Mouse (Mus musculus) lung, postnatal 0 days (tissue): Measurements from ENCODE around the gene Gm20388. TPM values are rescaled to one million over a fixed set of nuclear protein-coding genes. Genes with fewer than 3 reads are reported as not detected.

Experiments used
- ATAC-seq: fragments of 200-750 bp; cut with Nextera tagmentation; 2 replicates; pipeline ENCODE4 v1.8.0; 2017; ENCODE audit warnings: moderate library complexity
- DNase-seq: peaks from one replicate; pipeline ENCODE4 v3.0.0-alpha.2; 2016; ENCODE audit warnings: low spot score
- H3K27ac ChIP-seq: fragments of 300-500 bp; sonication (generic); 2 replicates; pipeline ENCODE4 v1.5.1; 2014; ENCODE audit warnings: antibody characterized with exemption, mild to moderate bottlenecking, low read length, mixed read lengths
- H3K27me3 ChIP-seq: fragments of 300-500 bp; sonication (generic); replicated peaks from 2 replicates; pipeline ENCODE4 v1.6.1; 2014; ENCODE audit warnings: low read length, mixed read lengths; ENCODE audit not compliant: insufficient read depth
- H3K36me3 ChIP-seq: fragments of 300-500 bp; sonication (generic); 2 replicates; pipeline ENCODE4 v1.6.1; 2014; ENCODE audit warnings: low read length, mixed read lengths; ENCODE audit not compliant: insufficient read depth
- H3K4me1 ChIP-seq: fragments of 300-500 bp; sonication (generic); 2 replicates; pipeline ENCODE4 v1.6.1; 2014; ENCODE audit warnings: antibody characterized with exemption, low read depth, low read length, mixed read lengths; ENCODE audit not compliant: insufficient read depth
- H3K4me2 ChIP-seq: fragments of 300-500 bp; sonication (generic); replicated peaks from 2 replicates; pipeline ENCODE4 v1.6.1; 2014; ENCODE audit warnings: low read depth, mild to moderate bottlenecking, low read length, moderate library complexity, mixed read lengths
- H3K4me3 ChIP-seq: fragments of 300-500 bp; sonication (generic); 2 replicates; pipeline ENCODE4 v1.5.1; 2014; ENCODE audit warnings: low read depth, low read length
- H3K9ac ChIP-seq: fragments of 300-500 bp; sonication (generic); replicated peaks from 2 replicates; pipeline ENCODE4 v1.6.1; 2014; ENCODE audit warnings: low read depth, mild to moderate bottlenecking
- H3K9me3 ChIP-seq: fragments of 300-500 bp; sonication (generic); 2 replicates; pipeline ENCODE4 v1.6.1; 2016; ENCODE audit warnings: low read length, mixed read lengths
- CTCF ChIP-seq: IDR thresholded peaks from 2 replicates; pipeline ENCODE4 v1.5.1; 2016; ENCODE audit warnings: antibody characterized with exemption, mild to moderate bottlenecking
- EP300 ChIP-seq: IDR thresholded peaks from 2 replicates; pipeline ENCODE4 v1.6.1; 2016; ENCODE audit warnings: antibody characterized with exemption, mild to moderate bottlenecking, control low read depth
- WGBS: fragments of 180-500 bp; shearing (Covaris S2); extraction: QIAGEN DNeasy Blood & Tissue Kit; methylation state at CpG from one replicate; pipeline ENCODE4 v1.1.7; 2014; 5-methylcytosine and 5-hydroxymethylcytosine counted together
- polyA plus RNA-seq: library from polyadenylated mRNA; unstranded; fragments of >200 nt; fragmentation: Nextera tagmentation; extraction: Ambion mirVana; gene quantifications from 2 replicates; pipeline ENCODE4 v1.2.1, GENCODE M21; 2015

The Gm20388 gene
- polyA plus RNA-seq, 1 experiment from 2014 or later, result not detected

- Histone ChIP-seq H3K4me1 (peaks cover 9% of the 10 kb centered on the region; the same call in 1 of the 2 replicates), H3K4me3 (no peak overlapping the region), H3K9me3 (no peaks in the 10 kb centered on the region), H3K27me3 (no peaks in the 10 kb centered on the region), H3K36me3 (no peaks in the 10 kb centered on the region), H3K9ac (no peak overlapping the region), H3K27ac (no peak overlapping the region), H3K4me2 (no peak overlapping the region)
- DNase-seq, result no peak
- TF ChIP-seq EP300, result no peak
- no peak for TF ChIP-seq CTCF
- ATAC-seq, result no peak
- WGBS, result 90% methylated on average over 6 of the region's 6 CpGs
These were observed 605.0 kb downstream of the Gm20388 start for GRCm38 (mm10) chr8:120515650-120516049.

GRCm38 (mm10) chr8:120516182-120516755 lies 605.6 kb downstream of the Gm20388 start:
- Histone ChIP-seq H3K4me2 (no peak overlapping the region), H3K4me1 (peaks cover 8% of the 10 kb centered on the region; the same call in 1 of the 2 replicates), H3K9me3 (no peaks in the 10 kb centered on the region), H3K4me3 (no peak overlapping the region), H3K27ac (0 out of 2 replicates have a peak overlapping the region, but pooled peaks have one; percentile 26), H3K9ac (no peak overlapping the region), H3K27me3 (no peaks in the 10 kb centered on the region), H3K36me3 (no peaks in the 10 kb centered on the region)
- DNase-seq, result peak; percentile 56
- no peak for TF ChIP-seq EP300
- TF ChIP-seq CTCF, result no peak
- WGBS, result 23% methylated on average over 12 of the region's 12 CpGs
- ATAC-seq, result peak; percentile 31; the same call in 1 of the 2 replicates

- no peaks in the 10 kb centered on the region for H3K36me3 ChIP-seq
- 54% methylated on average over 11 of the region's 11 CpGs for WGBS
These were observed 607.2 kb downstream of the Gm20388 start for GRCm38 (mm10) chr8:120517666-120518410.

GRCm38 (mm10) chr8:120518736-120519534 lies 608.3 kb downstream of the Gm20388 start:
- TF ChIP-seq EP300 (no peak), CTCF (peak; percentile 20)
- ATAC-seq (peak; percentile 66), DNase-seq (peak; percentile 92)
- Histone ChIP-seq H3K27me3 (no peaks in the 10 kb centered on the region), H3K9ac (no peak overlapping the region), H3K4me2 (no peak overlapping the region), H3K4me1 (peaks cover 5% of the 10 kb centered on the region; the same call in 1 of the 2 replicates), H3K27ac (no peak overlapping the region), H3K9me3 (no peaks in the 10 kb centered on the region), H3K36me3 (no peaks in the 10 kb centered on the region), H3K4me3 (no peak overlapping the region)
- WGBS, result 61% methylated on average over 14 of the region's 14 CpGs

More at GRCm38 (mm10) chr8:120517666-120518410, 607.2 kb downstream of the Gm20388 start:
- Histone ChIP-seq H3K9ac (no peak overlapping the region), H3K4me3 (no peak overlapping the region), H3K27ac (no peak overlapping the region), H3K27me3 (no peaks in the 10 kb centered on the region), H3K9me3 (no peaks in the 10 kb centered on the region), H3K4me1 (peaks cover 5% of the 10 kb centered on the region; the same call in 1 of the 2 replicates), H3K4me2 (no peak overlapping the region)
- no peak for DNase-seq
- no peak for TF ChIP-seq CTCF
- TF ChIP-seq EP300, result no peak
- no peak for ATAC-seq

GRCm38 (mm10) chr8:120520287-120520686 lies 609.6 kb downstream of the Gm20388 start:
- no peak overlapping the region for H3K27ac ChIP-seq
- H3K27me3 ChIP-seq, result no peaks in the 10 kb centered on the region
- no peaks in the 10 kb centered on the region for H3K9me3 ChIP-seq
- no peaks in the 10 kb centered on the region for H3K36me3 ChIP-seq
- peaks cover 5% of the 10 kb centered on the region; the same call in 1 of the 2 replicates for H3K4me1 ChIP-seq
- DNase-seq, result no peak
- ATAC-seq, result no peak
- TF ChIP-seq EP300, result no peak
- no peak for TF ChIP-seq CTCF
- no peak overlapping the region for H3K9ac ChIP-seq
- no peak overlapping the region for H3K4me2 ChIP-seq
- WGBS, result 63% methylated on average over 15 of the region's 15 CpGs
- no peak overlapping the region for H3K4me3 ChIP-seq
